Mouse (Mus musculus): ENCODE measurements around the gene Recql. TPM values are rescaled to one million over a fixed set of nuclear protein-coding genes. Genes with fewer than 3 reads are reported as not detected.

Gene Recql
- total RNA-seq, 2 experiments from 2014 or later: 10.7 to 13.0 TPM

Other genes starting within 250 kb of the Recql start
- under 1 TPM in 1 of 2 experiments, not detected in 1; 0.67 TPM for gene Slco1a6, start 178.6 kb downstream of the Recql start, total RNA-seq (2021)
- gene Iapp, start 88.7 kb downstream of the Recql start, total RNA-seq (2021): not detected
- not detected for gene Slco1a5, start 64.1 kb downstream of the Recql start, total RNA-seq (2021)
- 10 to 100 TPM in 1 of 2 experiments, 1 to 10 TPM in 1; 9.5 to 12.4 TPM for gene Pyroxd1, start 41.4 kb downstream of the Recql start, total RNA-seq (2021)
- 10 to 100 TPM; 22.2 to 25.1 TPM for gene Golt1b, start 134 bp upstream of the Recql start, total RNA-seq (2021)
- gene Spx, start 26.4 kb upstream of the Recql start, total RNA-seq (2021): not detected
- gene Gys2, start 86.0 kb upstream of the Recql start, total RNA-seq (2021): under 1 TPM in 1 of 2 experiments, not detected in 1; 0.19 TPM
- gene Ldhb, start 120.9 kb upstream of the Recql start, total RNA-seq (2021): 1,000 to 10,000 TPM; 1,648 to 1,721 TPM
- 10 to 100 TPM; 40.4 to 46.7 TPM for gene Kcnj8, start 184.5 kb upstream of the Recql start, total RNA-seq (2021)

All from heart, postnatal 10 days (tissue).